Mouse (Mus musculus) embryonic fibroblast, embryonic 13.5 days (primary cell): ENCODE measurements around the gene Creg1.

Experiments used
- CTCF ChIP-seq: IDR thresholded peaks from 2 replicates; pipeline ENCODE4 v1.5.1; 2011; ENCODE audit warnings: mild to moderate bottlenecking, control low read depth, low read length, moderate library complexity, borderline replicate concordance; ENCODE audit not compliant: insufficient read depth
- POLR2A ChIP-seq: IDR thresholded peaks from 2 replicates; pipeline ENCODE4 v1.6.1; 2011; ENCODE audit warnings: low read depth, mild to moderate bottlenecking, control low read depth, low read length, moderate library complexity

DNA sequence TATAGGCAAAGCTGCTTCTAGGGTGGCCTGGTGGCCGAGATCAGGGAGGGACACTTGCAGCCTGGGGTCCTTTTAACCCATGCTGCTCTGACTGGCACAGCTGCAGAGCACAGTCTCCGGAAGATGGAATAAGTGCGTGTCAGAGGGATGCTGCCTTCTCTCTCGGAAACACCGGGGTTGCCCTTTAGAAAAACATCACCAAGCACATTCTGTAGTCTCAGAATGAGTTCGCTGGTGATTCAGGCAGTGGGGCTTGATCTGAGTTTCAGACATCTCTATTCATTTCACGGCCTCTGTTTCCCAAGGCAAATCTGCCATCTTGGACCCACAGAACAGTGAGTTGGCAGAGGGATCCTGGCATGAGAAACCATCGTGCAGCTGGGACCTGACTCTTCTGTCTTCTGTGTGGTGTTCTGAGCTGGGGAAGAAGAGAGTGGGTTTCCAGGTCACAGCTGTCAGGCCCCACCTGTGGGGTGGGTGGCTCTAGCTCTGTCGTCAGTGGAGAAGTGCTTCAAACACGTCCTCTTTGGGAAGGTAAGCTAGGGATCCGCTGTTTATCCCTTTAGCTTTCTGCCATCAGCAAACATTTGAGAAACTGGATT, 38.3 kb downstream of the Creg1 start:
- TF ChIP-seq POLR2A (no peak), CTCF (no peak)
